Mouse (Mus musculus) thymus, adult 2 months (tissue): Measurements from ENCODE around the gene Spsb1. TPM values are rescaled to one million over a fixed set of nuclear protein-coding genes. Genes with fewer than 3 reads are reported as not detected.

Experiments
- DNase-seq: peaks from one replicate; pipeline ENCODE4 v3.0.0; 2021
- H3K27ac ChIP-seq: fragments of 200-500 bp; 2 replicates; pipeline ENCODE4 v1.5.1; 2012; ENCODE audit warnings: low read length, control low read depth; ENCODE audit not compliant: control insufficient read depth, insufficient read depth
- H3K27me3 ChIP-seq: fragments of 200-500 bp; 2 replicates; pipeline ENCODE4 v1.6.1; 2012; ENCODE audit warnings: mild to moderate bottlenecking, low read length, moderate library complexity, mixed read lengths; ENCODE audit not compliant: control insufficient read depth, insufficient read depth
- H3K36me3 ChIP-seq: fragments of 200-500 bp; 2 replicates; pipeline ENCODE4 v1.6.1; 2012; ENCODE audit warnings: mild to moderate bottlenecking, low read length, moderate library complexity; ENCODE audit not compliant: control insufficient read depth, insufficient read depth
- H3K4me1 ChIP-seq: fragments of 200-500 bp; replicated peaks from 2 replicates; pipeline ENCODE4 v1.6.1; 2012; ENCODE audit warnings: low read length; ENCODE audit not compliant: control insufficient read depth, insufficient read depth
- H3K4me3 ChIP-seq: fragments of 200-500 bp; 2 replicates; pipeline ENCODE4 v1.5.1; 2012; ENCODE audit warnings: mild to moderate bottlenecking, low read length, control low read depth, moderate library complexity; ENCODE audit not compliant: control insufficient read depth, insufficient read depth
- CTCF ChIP-seq: fragments of 200-500 bp; IDR thresholded peaks from 2 replicates; pipeline ENCODE4 v1.5.1; 2012; ENCODE audit warnings: mild to moderate bottlenecking, control low read depth, low read length, moderate library complexity, borderline replicate concordance; ENCODE audit not compliant: control insufficient read depth, poor library complexity, insufficient read depth; ENCODE audit errors: extremely low read depth
- POLR2A ChIP-seq: fragments of 200-500 bp; IDR thresholded peaks from 2 replicates; pipeline ENCODE4 v1.6.1; 2012; ENCODE audit warnings: mild to moderate bottlenecking, low read length, control low read depth, moderate library complexity; ENCODE audit not compliant: control insufficient read depth, poor library complexity, insufficient read depth; ENCODE audit errors: extremely low read depth
- WGBS: fragments of 180-500 bp; shearing (Covaris S2); methylation state at CpG from one replicate; pipeline ENCODE4 v1.1.7; 2018; 5-methylcytosine and 5-hydroxymethylcytosine counted together
- polyA plus RNA-seq: library from polyadenylated mRNA; depleted of rRNA; stranded (reverse); fragments of >200 nt; gene quantifications from 2 replicates; pipeline ENCODE4 v1.2.3, GENCODE M21; 2012

Gene Spsb1
- polyA plus RNA-seq, 1 experiment = 30.4 TPM

- WGBS = 84% methylated on average over 5 of the region's 5 CpGs
- Histone ChIP-seq H3K4me1 (peaks cover 5% of the 10 kb centered on the region; the same call in 1 of the 2 replicates), H3K4me3 (no peak overlapping the region), H3K27me3 (0 out of 2 replicates have a peak, but pooled peaks cover 2% of the 10 kb centered on the region), H3K27ac (no peak overlapping the region), H3K36me3 (no peaks in the 10 kb centered on the region)
- no peak for TF ChIP-seq POLR2A
- TF ChIP-seq CTCF = no peak
- DNase-seq = no peak
These were observed 17.9 kb downstream of the Spsb1 start for GRCm38 (mm10) chr4:149936921-149937320.

DNA sequence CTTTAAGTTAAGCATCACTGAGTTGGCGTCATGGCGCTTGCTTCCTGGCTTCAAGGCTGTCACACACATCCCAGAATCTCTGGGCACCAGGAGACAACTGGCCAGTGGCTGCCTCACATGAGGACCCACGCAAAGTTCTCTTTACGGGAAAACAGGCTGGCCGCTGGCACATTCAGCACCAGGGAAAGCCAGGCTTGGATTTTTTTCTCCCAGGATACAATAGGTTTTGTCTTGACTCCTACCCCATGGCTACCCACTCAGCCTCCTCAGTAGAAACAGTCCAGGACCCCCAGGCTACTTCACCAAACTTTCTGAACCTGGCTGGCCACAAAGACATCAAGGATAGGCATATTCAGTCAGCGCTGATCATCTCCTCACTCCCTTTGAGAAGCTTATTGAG lies 19.4 kb downstream of the Spsb1 start:
- H3K27me3 ChIP-seq = no peaks in the 10 kb centered on the region

GRCm38 (mm10) chr4:149933519-149934245 lies 21.2 kb downstream of the Spsb1 start:
- Histone ChIP-seq H3K4me3 (no peak overlapping the region), H3K27ac (no peak overlapping the region), H3K36me3 (no peaks in the 10 kb centered on the region), H3K27me3 (no peaks in the 10 kb centered on the region), H3K4me1 (no peaks in the 10 kb centered on the region)
- no peak for TF ChIP-seq POLR2A
- no peak for TF ChIP-seq CTCF
- 94% methylated on average over 16 of the region's 16 CpGs for WGBS
- DNase-seq = no peak

More for the DNA sequence above, 19.4 kb downstream of the Spsb1 start:
- DNase-seq = no peak
- H3K27ac ChIP-seq = no peak overlapping the region
- TF ChIP-seq POLR2A = no peak
- TF ChIP-seq CTCF = no peak
- H3K4me3 ChIP-seq = no peak overlapping the region
- no peaks in the 10 kb centered on the region for H3K4me1 ChIP-seq
- WGBS = 95% methylated on average over 6 of the region's 6 CpGs
- H3K36me3 ChIP-seq = no peaks in the 10 kb centered on the region

DNA sequence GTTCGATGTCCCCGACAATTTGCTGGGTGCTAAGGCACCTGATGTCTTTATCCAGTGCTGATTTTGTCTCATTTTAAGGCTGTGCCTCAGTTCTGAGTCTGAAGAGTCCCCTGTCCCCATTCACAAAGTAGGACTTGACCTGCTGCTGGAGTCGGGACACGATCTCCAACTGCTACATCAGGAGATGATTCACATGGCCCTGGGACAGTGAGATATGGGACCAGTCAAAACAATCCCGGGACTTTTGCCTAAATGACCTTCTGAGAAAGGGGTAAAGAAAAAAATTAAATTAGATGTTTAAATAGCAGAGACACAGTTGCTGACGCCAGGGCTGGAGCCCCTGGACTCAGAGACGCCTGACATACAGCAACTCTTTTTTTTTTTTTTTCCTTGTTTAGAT lies 21.8 kb downstream of the Spsb1 start:
- no peak overlapping the region for H3K4me3 ChIP-seq
- H3K36me3 ChIP-seq = no peaks in the 10 kb centered on the region
- 96% methylated on average over 7 of the region's 7 CpGs for WGBS
- no peak overlapping the region for H3K27ac ChIP-seq
- TF ChIP-seq POLR2A (no peak), CTCF (no peak)
- H3K4me1 ChIP-seq = no peaks in the 10 kb centered on the region
- no peaks in the 10 kb centered on the region for H3K27me3 ChIP-seq
- no peak for DNase-seq

- TF ChIP-seq POLR2A (no peak), CTCF (no peak)
- Histone ChIP-seq H3K27me3 (no peaks in the 10 kb centered on the region), H3K36me3 (no peaks in the 10 kb centered on the region), H3K4me3 (no peak overlapping the region), H3K27ac (no peak overlapping the region), H3K4me1 (no peaks in the 10 kb centered on the region)
- DNase-seq = no peak
- 96% methylated on average over 9 of the region's 9 CpGs for WGBS
These were observed 22.6 kb downstream of the Spsb1 start for GRCm38 (mm10) chr4:149932108-149932815.

GRCm38 (mm10) chr4:149930755-149931154 lies 24.1 kb downstream of the Spsb1 start:
- no peak for DNase-seq
- H3K4me3 ChIP-seq = no peak overlapping the region
- H3K27me3 ChIP-seq = no peaks in the 10 kb centered on the region
- H3K4me1 ChIP-seq = no peaks in the 10 kb centered on the region
- 86% methylated on average over 3 of the region's 3 CpGs for WGBS
- TF ChIP-seq CTCF (no peak), POLR2A (no peak)
- no peak overlapping the region for H3K27ac ChIP-seq
- H3K36me3 ChIP-seq = no peaks in the 10 kb centered on the region
